Mouse (Mus musculus): ENCODE results near the gene Cks1b.

Gene Cks1b

GRCm38 (mm10) chr3:89395806-89396653 lies 22.2 kb downstream of the Cks1b start:
- peak in 1 of 2 experiments; percentile 61 for DNase-seq (ENCODE audit: low spot score in 2 of 2)

- no peak for DNase-seq (ENCODE audit: low spot score in 2 of 2)
These were observed 22.8 kb downstream of the Cks1b start for GRCm38 (mm10) chr3:89395419-89395805.

GRCm38 (mm10) chr3:89394894-89395256 lies 23.3 kb downstream of the Cks1b start:
- peak in 1 of 2 experiments; percentile 66 for DNase-seq (ENCODE audit: low spot score in 2 of 2)

GRCm38 (mm10) chr3:89394006-89394893 lies 23.9 kb downstream of the Cks1b start, which contains the start of gene Zbtb7b:
Gene Zbtb7b (minus strand): TSS chr3:89394776.
- DNase-seq (ENCODE audit: low spot score in 2 of 2) = peak in 1 of 2 experiments; percentile 61

- peak; percentile 91 to 97 for DNase-seq (ENCODE audit: low spot score in 2 of 2)
These were observed 24.6 kb downstream of the Cks1b start for GRCm38 (mm10) chr3:89393605-89394004.

- no peak for DNase-seq (ENCODE audit: low spot score in 2 of 2)
These were observed 25.3 kb downstream of the Cks1b start for GRCm38 (mm10) chr3:89392871-89393311.

GRCm38 (mm10) chr3:89391663-89392511 lies 26.3 kb downstream of the Cks1b start:
- peak in 1 of 2 experiments; percentile 37 for DNase-seq (ENCODE audit: low spot score in 2 of 2)

GRCm38 (mm10) chr3:89390699-89391662 lies 27.2 kb downstream of the Cks1b start:
- DNase-seq (ENCODE audit: low spot score in 2 of 2) = no peak

- no peak for DNase-seq (ENCODE audit: low spot score in 2 of 2)
These were observed 28.1 kb downstream of the Cks1b start for GRCm38 (mm10) chr3:89390111-89390515.

- peak in 1 of 2 experiments; percentile 32 for DNase-seq (ENCODE audit: low spot score in 2 of 2)
These were observed 29.1 kb downstream of the Cks1b start for GRCm38 (mm10) chr3:89388901-89389740.

GRCm38 (mm10) chr3:89388134-89388881 lies 29.9 kb downstream of the Cks1b start:
- DNase-seq (ENCODE audit: low spot score in 2 of 2) = peak in 1 of 2 experiments; percentile 43

- DNase-seq (ENCODE audit: low spot score in 2 of 2) = no peak
These were observed 30.6 kb downstream of the Cks1b start for GRCm38 (mm10) chr3:89387632-89388031.

- DNase-seq (ENCODE audit: low spot score in 2 of 2) = no peak
These were observed 31.5 kb downstream of the Cks1b start for GRCm38 (mm10) chr3:89386438-89387420.

- no peak for DNase-seq (ENCODE audit: low spot score in 2 of 2)
These were observed 32.7 kb downstream of the Cks1b start for GRCm38 (mm10) chr3:89385451-89385850.

- no peak for DNase-seq (ENCODE audit: low spot score in 2 of 2)
These were observed 33.7 kb downstream of the Cks1b start for GRCm38 (mm10) chr3:89384331-89385076.

GRCm38 (mm10) chr3:89383651-89384255 lies 34.4 kb downstream of the Cks1b start:
- DNase-seq (ENCODE audit: low spot score in 2 of 2) = no peak

All from left cerebral cortex, adult 9 months (tissue).